Mouse (Mus musculus): ENCODE data around the gene Iqsec1.

DNA sequence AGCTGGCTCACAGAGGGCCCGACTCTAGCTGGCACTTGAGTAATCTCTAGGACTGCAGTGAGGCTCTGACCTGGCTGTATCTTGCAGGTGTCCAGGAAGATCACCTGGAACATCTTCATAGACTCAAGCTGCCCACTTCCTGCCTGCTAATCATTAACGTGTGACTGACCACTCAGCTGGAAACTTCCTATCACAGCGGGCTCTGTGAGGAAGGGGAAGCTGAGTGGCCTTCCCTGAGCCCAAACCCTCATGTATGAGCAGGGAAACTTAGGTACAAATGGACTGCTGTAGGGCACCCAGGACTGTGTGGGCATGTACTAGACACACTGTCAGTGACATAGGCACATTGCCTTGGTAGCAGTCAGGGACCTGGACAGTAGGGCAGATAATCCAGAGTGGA is 268.3 kb downstream of the Iqsec1 start:
- no peak for TF ChIP-seq CTCF (IDR thresholded peaks at IDR 0.05; ENCODE audit: low read depth, low read length)
- no peak for TF ChIP-seq POLR2A (IDR thresholded peaks at IDR 0.05; ENCODE audit: insufficient read depth, low read length)
